14 mouse cellular contexts compared by ENCODE assay signal in genomic region chr19:27988746-27989145, GRCm38 (mm10). TPM values are rescaled to one million over a fixed set of nuclear protein-coding genes. Genes with fewer than 3 reads are reported as not detected.
A peak's percentile ranks its signal among the peaks of the same experiment; 100 is the strongest.
DNase-seq lines count a peak whose midpoint lies in the region; ATAC-seq and TF ChIP-seq lines count a peak whose summit lies in the region.
"Had no signal": no experiment of that assay in that cellular context is flagged by ENCODE, and none has a peak within 500 bp of the region (broad histone marks: within the 10 kb centered on the region; RNA-seq: fewer than 3 reads in every experiment).

No protein-coding gene starts in this region.

- peak in 1 of 2 experiments; percentile 27 for DNase-seq in layer of hippocampus, adult 2 months (ENCODE audit: low spot score in 2 of 2)
- DNase-seq in layer of hippocampus, postnatal 10 days (ENCODE audit: low spot score in 2 of 2), result no peak
- peak; percentile 66 for DNase-seq in embryo, embryonic 11 days
- DNase-seq in midbrain, postnatal 0 days (ENCODE audit: low spot score), result peak; percentile 57
- DNase-seq in cerebellum, adult 9-11 months, result no peak
- DNase-seq in gastrocnemius, postnatal 10 days, result no peak
- DNase-seq: adrenal gland, adult 2 months; cerebellum, adult 18-20 months; kidney, adult 9 months had no signal

- no peak overlapping the region for H3K4me2 ChIP-seq in hindbrain, embryonic 15.5 days
- no peak overlapping the region for H3K4me2 ChIP-seq in midbrain, postnatal 0 days (ENCODE audit: low read depth, low read length, poor library complexity, severe bottlenecking)
- H3K4me2 ChIP-seq: heart, embryonic 15.5 days had no signal

- no peak for TF ChIP-seq CTCF in layer of hippocampus, adult 2 months (conservative IDR thresholded peaks at IDR 0.05)
- TF ChIP-seq CTCF in midbrain, postnatal 0 days (IDR thresholded peaks at IDR 0.05), result no peak

- H3K9ac ChIP-seq in hindbrain, embryonic 15.5 days, result no peak overlapping the region
- no peak overlapping the region for H3K9ac ChIP-seq in midbrain, postnatal 0 days (replicated peaks; ENCODE audit: low read length, poor library complexity, severe bottlenecking)
- H3K9ac ChIP-seq: heart, embryonic 15.5 days; liver, embryonic 14.5 days had no signal

- no peaks in the 10 kb centered on the region for H3K27me3 ChIP-seq in hindbrain, embryonic 15.5 days
- no peaks in the 10 kb centered on the region for H3K27me3 ChIP-seq in midbrain, postnatal 0 days (ENCODE audit: insufficient read depth, low read length)
- H3K27me3 ChIP-seq: heart, embryonic 15.5 days had no signal

- no peak overlapping the region for H3K4me3 ChIP-seq in layer of hippocampus, adult 2 months
- H3K4me3 ChIP-seq in hindbrain, embryonic 15.5 days, result no peak overlapping the region
- no peak overlapping the region for H3K4me3 ChIP-seq in midbrain, postnatal 0 days (ENCODE audit: low read depth, low read length)
- H3K4me3 ChIP-seq: erythroblast, embryonic 14.5 days; heart, embryonic 15.5 days had no signal

- peaks cover 3% of the 10 kb centered on the region; the same call in 1 of the 2 replicates for H3K4me1 ChIP-seq in hindbrain, embryonic 15.5 days (replicated peaks)
- peaks cover 3% of the 10 kb centered on the region; the same call in 1 of the 2 replicates for H3K4me1 ChIP-seq in midbrain, postnatal 0 days (ENCODE audit: insufficient read depth, low read length)
- H3K4me1 ChIP-seq: heart, embryonic 15.5 days had no signal

- H3K9me3 ChIP-seq in hindbrain, embryonic 15.5 days, result no peaks in the 10 kb centered on the region
- no peaks in the 10 kb centered on the region for H3K9me3 ChIP-seq in midbrain, postnatal 0 days (ENCODE audit: low read length)
- H3K9me3 ChIP-seq: heart, embryonic 15.5 days had no signal

- ATAC-seq in hindbrain, embryonic 15.5 days (ENCODE audit: low FRiP score, low read depth), result peak; percentile 69; the same call in 1 of the 2 replicates
- no peak for ATAC-seq in midbrain, postnatal 0 days (ENCODE audit: low FRiP score)
- ATAC-seq: lung, postnatal 0 days had no signal

- no peaks in the 10 kb centered on the region for H3K36me3 ChIP-seq in hindbrain, embryonic 15.5 days
- no peaks in the 10 kb centered on the region for H3K36me3 ChIP-seq in midbrain, postnatal 0 days (ENCODE audit: insufficient read depth, low read length)
- H3K36me3 ChIP-seq: heart, embryonic 15.5 days had no signal

- WGBS in hindbrain, embryonic 15.5 days, result 12% methylated on average over 3 of the region's 3 CpGs
- WGBS in midbrain, postnatal 0 days, result 18% methylated on average over 3 of the region's 3 CpGs

- H3K27ac ChIP-seq in layer of hippocampus, adult 2 months, result peak overlapping the region; percentile 61
- H3K27ac ChIP-seq in hindbrain, embryonic 15.5 days (replicated peaks), result no peak overlapping the region
- no peak overlapping the region for H3K27ac ChIP-seq in midbrain, postnatal 0 days (ENCODE audit: low read depth, low read length)
- H3K27ac ChIP-seq: heart, embryonic 15.5 days; liver, embryonic 14.5 days had no signal

RNA-seq across cellular contexts. Expression of gene Rfx3, which starts 22.2 kb away (rescaled TPM):
- total RNA-seq in layer of hippocampus, adult 2 months (2021), result 100 to 1,000 TPM; 142 to 150 TPM
- total RNA-seq in layer of hippocampus, postnatal 10 days (2021), result 10 to 100 TPM; 83.1 to 91.1 TPM
- 26.0 and 26.2 TPM in 2 replicates for polyA plus RNA-seq in hindbrain, embryonic 15.5 days (2015; fragmentation: Nextera tagmentation; extraction: Ambion mirVana)
- 26.4 and 36.7 TPM in 2 replicates for total RNA-seq in midbrain, postnatal 0 days (2014; rRNA removed)
- polyA plus RNA-seq in midbrain, postnatal 0 days (2015; fragmentation: Nextera tagmentation; extraction: Ambion mirVana), result 11.6 and 14.2 TPM in 2 replicates
- 1 to 10 TPM; 4.9 to 6.3 TPM for total RNA-seq in gastrocnemius, postnatal 10 days (2021)

Comparison
In these comparisons a context has a peak if more than half of its experiments do, and no peak if none do; other contexts are left out.
1. DNase-seq: peak in embryo, embryonic 11 days (single experiment) and midbrain, postnatal 0 days (single experiment); none in layer of hippocampus, postnatal 10 days (0 of 2), cerebellum, adult 9-11 months (single experiment) and gastrocnemius, postnatal 10 days (single experiment).